Mouse (Mus musculus): ENCODE measurements at regions not wholly inside any gene's neighbourhood (a gene's known extent, or its start where the extent isn't known, plus 50 kb on each side); places are given as distances from the start of the nearest gene placed in this dataset.

DNA sequence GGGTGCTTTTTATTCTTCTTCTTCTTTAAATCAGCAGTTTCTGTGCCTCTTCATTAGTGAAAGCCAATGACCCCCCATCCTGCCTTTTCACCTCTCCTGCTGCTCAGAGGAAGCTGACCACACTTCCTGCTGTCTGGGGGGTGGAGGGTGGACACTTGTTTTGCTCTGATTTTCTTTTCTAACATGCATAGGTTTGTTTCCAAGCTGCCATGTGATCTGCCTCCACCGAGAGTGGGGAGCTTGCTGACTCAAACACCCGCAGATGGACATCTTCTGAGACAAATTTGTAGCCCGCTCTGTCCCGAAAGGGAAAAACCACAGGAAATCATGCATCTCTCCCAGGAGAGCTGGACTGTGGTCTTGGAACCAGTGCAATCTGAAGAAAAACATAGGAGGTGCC lies 141.3 kb downstream of the Gm826 start:
- TF ChIP-seq CTCF (IDR thresholded peaks at IDR 0.05) (no peak), POLR2A (IDR thresholded peaks at IDR 0.05; ENCODE audit: insufficient read depth, low read depth, low read length) (no peak), EP300 (IDR thresholded peaks at IDR 0.05; ENCODE audit: insufficient read depth, low read depth, low read length) (no peak)

All from heart, adult 2 months (tissue).